Mouse (Mus musculus) kidney, adult 10 weeks (tissue): ENCODE measurements around the gene Bpifa2. TPM values are rescaled to one million over a fixed set of nuclear protein-coding genes. Genes with fewer than 3 reads are reported as not detected.

ENCODE experiments used
- polyA plus RNA-seq: library from polyadenylated mRNA; stranded (reverse); fragments of 350-450 nt; fragmentation: Illumina TruSeq; extraction: RNeasy Lipid Tissue Mini Kit (QIAGEN cat#74804); gene quantifications from one replicate; pipeline ENCODE4 v1.2.3, GENCODE M21; 2014; ENCODE audit warnings: low read depth, low replicate concordance

Gene Bpifa2
- polyA plus RNA-seq: not detected

GRCm38 (mm10) chr2:154007965-154008364 lies at the start of gene Bpifa2:
Bpifa2 (plus strand) TSS chr2:154008265.

GRCm38 (mm10) chr2:153974582-153974981 lies 33.5 kb upstream of the Bpifa2 start, which contains the start of gene Bpifa6:
Bpifa6 (plus strand) TSS chr2:153974945.

Other genes starting within 250 kb of the Bpifa2 start
- gene Efcab8, start 228.3 kb upstream of the Bpifa2 start, polyA plus RNA-seq: not detected
- gene Sun5, start 137.2 kb upstream of the Bpifa2 start, polyA plus RNA-seq: not detected
- gene Bpifb2, start 133.2 kb upstream of the Bpifa2 start, polyA plus RNA-seq: not detected
- not detected for gene Bpifb6, start 107.9 kb upstream of the Bpifa2 start, polyA plus RNA-seq
- gene Bpifb3, start 90.0 kb upstream of the Bpifa2 start, polyA plus RNA-seq: not detected
- not detected for gene Bpifb4, start 70.1 kb upstream of the Bpifa2 start, polyA plus RNA-seq
- gene Bpifa6, start 33.3 kb upstream of the Bpifa2 start, polyA plus RNA-seq: not detected
- gene Bpifa3, start 122.1 kb downstream of the Bpifa2 start, polyA plus RNA-seq: not detected
- not detected for gene Bpifa1, start 134.6 kb downstream of the Bpifa2 start, polyA plus RNA-seq
- not detected for gene Bpifa5, start 154.3 kb downstream of the Bpifa2 start, polyA plus RNA-seq
- not detected for gene Bpifb1, start 182.6 kb downstream of the Bpifa2 start, polyA plus RNA-seq
- not detected for gene Bpifb5, start 215.5 kb downstream of the Bpifa2 start, polyA plus RNA-seq
- gene Bpifb9a, start 249.6 kb downstream of the Bpifa2 start, polyA plus RNA-seq: not detected